Mouse (Mus musculus): ENCODE measurements at regions not wholly inside any gene's neighbourhood (a gene's known extent, or its start where the extent isn't known, plus 50 kb on each side); places are given as distances from the start of the nearest gene placed in this dataset.
"Not testable (repeated sequence)": the region's sequence is repeated elsewhere in the genome, so short reads cannot be mapped to it uniquely, and the experiment has no call there.

- DNase-seq (ENCODE audit: extremely low spot score in 1 of 2, low spot score in 1 of 2), result not testable (repeated sequence)
Measured at GRCm38 (mm10) chr19:3158149-3158548, 124.6 kb upstream of the Mrpl21 start.

GRCm38 (mm10) chr19:3159346-3159745 lies 123.4 kb upstream of the Mrpl21 start:
- DNase-seq (ENCODE audit: extremely low spot score in 1 of 2, low spot score in 1 of 2), result no peak

- no peak for DNase-seq (ENCODE audit: extremely low spot score in 1 of 2, low spot score in 1 of 2)
Measured at GRCm38 (mm10) chr19:3167683-3168082, 115.0 kb upstream of the Mrpl21 start.

- DNase-seq (ENCODE audit: extremely low spot score in 1 of 2, low spot score in 1 of 2), result no peak
Measured at GRCm38 (mm10) chr19:3182625-3183024, 100.1 kb upstream of the Mrpl21 start.

GRCm38 (mm10) chr19:3192644-3193043 lies 90.1 kb upstream of the Mrpl21 start:
- DNase-seq (ENCODE audit: extremely low spot score in 1 of 2, low spot score in 1 of 2), result no peak

- DNase-seq (ENCODE audit: extremely low spot score in 1 of 2, low spot score in 1 of 2), result not testable (repeated sequence)
Measured at GRCm38 (mm10) chr19:3204504-3204903, 78.2 kb upstream of the Mrpl21 start.

GRCm38 (mm10) chr19:3205406-3205805 lies 77.3 kb upstream of the Mrpl21 start:
- DNase-seq (ENCODE audit: extremely low spot score in 1 of 2, low spot score in 1 of 2), result not testable (repeated sequence)

- DNase-seq (ENCODE audit: extremely low spot score in 1 of 2, low spot score in 1 of 2), result peak in 1 of 2 experiments; percentile 51
Measured at GRCm38 (mm10) chr19:3208283-3208682, 74.4 kb upstream of the Mrpl21 start.

Data from frontal cortex, adult 2 months (tissue).